Mouse (Mus musculus) ES-E14 (cell line): ENCODE measurements at regions not wholly inside any gene's neighbourhood (a gene's known extent, or its start where the extent isn't known, plus 50 kb on each side); places are given as distances from the start of the nearest gene placed in this dataset.

Source experiments
- HCFC1 ChIP-seq: IDR thresholded peaks from 2 replicates; pipeline ENCODE4 v1.6.1; 2012; ENCODE audit warnings: low read length, inconsistent platforms, borderline replicate concordance; ENCODE audit not compliant: insufficient read depth
- MAFK ChIP-seq: IDR thresholded peaks from 2 replicates; pipeline ENCODE4 v1.6.1; 2014; ENCODE audit warnings: mild to moderate bottlenecking, low read depth, low read length, inconsistent platforms; ENCODE audit not compliant: insufficient read depth
- ZC3H11A ChIP-seq: IDR thresholded peaks from 2 replicates; pipeline ENCODE4 v1.6.1; 2012; ENCODE audit warnings: low read depth, mild to moderate bottlenecking, inconsistent platforms, low read length, borderline replicate concordance
- ZNF384 ChIP-seq: IDR thresholded peaks from 2 replicates; pipeline ENCODE4 v1.6.1; 2012; ENCODE audit warnings: low read depth, low read length, inconsistent platforms

- TF ChIP-seq MAFK (no peak), ZNF384 (no peak), HCFC1 (no peak), ZC3H11A (no peak)
These were observed 1253.3 kb upstream of the Cited2 start for GRCm38 (mm10) chr10:16469711-16470110.
